Mouse (Mus musculus): ENCODE measurements around the gene Kri1. TPM values are rescaled to one million over a fixed set of nuclear protein-coding genes. Genes with fewer than 3 reads are reported as not detected.
"Not testable (repeated sequence)": the region's sequence is repeated elsewhere in the genome, so short reads cannot be mapped to it uniquely, and the experiment has no call there.

Kri1 gene
- polyA plus RNA-seq, 1 experiment from 2014 or later: 7.2 TPM

DNA sequence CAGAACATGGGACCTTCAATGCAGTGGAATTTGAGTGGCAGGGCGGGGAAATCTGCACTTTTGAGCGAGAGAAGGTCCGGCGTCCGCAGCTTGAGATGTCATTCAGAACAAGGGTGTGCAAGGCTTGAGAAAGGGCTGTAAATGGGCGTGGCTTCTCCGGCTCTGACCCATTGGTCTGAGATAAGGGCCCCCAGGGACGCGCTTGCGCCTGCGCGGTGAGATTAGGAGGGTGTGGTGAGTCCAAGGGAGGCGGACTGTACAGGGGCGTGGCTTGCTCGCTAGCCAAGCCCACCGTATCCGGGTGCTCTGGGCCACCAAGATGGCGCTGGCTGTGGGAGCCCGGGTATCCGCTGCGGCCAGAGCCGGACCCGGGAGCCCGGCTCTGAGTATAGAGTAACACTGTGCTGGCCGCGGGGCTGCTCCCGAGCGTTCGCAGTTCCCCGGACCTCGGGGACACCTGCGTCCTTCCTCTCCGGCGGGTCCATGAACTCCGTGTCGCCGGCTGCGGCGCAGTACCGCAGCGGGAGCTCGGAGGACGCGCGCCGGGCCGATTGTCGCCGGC lies 22.7 kb downstream of the Kri1 start, which contains the start of gene Atg4d:
Gene Atg4d (plus strand): TSS at position 294 of the 562 bp plus-strand sequence.
- H3K4me3 ChIP-seq (ENCODE audit: low read depth, low read length): peak within 1 kb of the TSS; percentile 95
- H3K9me3 ChIP-seq (ENCODE audit: control insufficient read depth): no peaks in the 10 kb centered on the region
- peak within 1 kb of the TSS; percentile 88 for H3K27ac ChIP-seq (ENCODE audit: low read depth, low read length)
- H3K4me2 ChIP-seq (replicated peaks; ENCODE audit: low read depth): peak within 1 kb of the TSS; percentile 74
- peaks cover 14% of the 10 kb centered on the region; the same call in 1 of the 2 replicates for H3K4me1 ChIP-seq (replicated peaks; ENCODE audit: control insufficient read depth, insufficient read depth, low read length)
- ATAC-seq: peak; percentile 96
- H3K9ac ChIP-seq (ENCODE audit: low read depth, low read length): peak within 1 kb of the TSS; percentile 93
- under 1% methylated on average over 49 of the region's 49 CpGs for WGBS
- H3K27me3 ChIP-seq (replicated peaks; ENCODE audit: control insufficient read depth, insufficient read depth, low read length): no peaks in the 10 kb centered on the region
- H3K36me3 ChIP-seq (ENCODE audit: control insufficient read depth, insufficient read depth): peaks cover 20% of the 10 kb centered on the region
- no peak for TF ChIP-seq CTCF (IDR thresholded peaks at IDR 0.05; ENCODE audit: low read depth)

DNA sequence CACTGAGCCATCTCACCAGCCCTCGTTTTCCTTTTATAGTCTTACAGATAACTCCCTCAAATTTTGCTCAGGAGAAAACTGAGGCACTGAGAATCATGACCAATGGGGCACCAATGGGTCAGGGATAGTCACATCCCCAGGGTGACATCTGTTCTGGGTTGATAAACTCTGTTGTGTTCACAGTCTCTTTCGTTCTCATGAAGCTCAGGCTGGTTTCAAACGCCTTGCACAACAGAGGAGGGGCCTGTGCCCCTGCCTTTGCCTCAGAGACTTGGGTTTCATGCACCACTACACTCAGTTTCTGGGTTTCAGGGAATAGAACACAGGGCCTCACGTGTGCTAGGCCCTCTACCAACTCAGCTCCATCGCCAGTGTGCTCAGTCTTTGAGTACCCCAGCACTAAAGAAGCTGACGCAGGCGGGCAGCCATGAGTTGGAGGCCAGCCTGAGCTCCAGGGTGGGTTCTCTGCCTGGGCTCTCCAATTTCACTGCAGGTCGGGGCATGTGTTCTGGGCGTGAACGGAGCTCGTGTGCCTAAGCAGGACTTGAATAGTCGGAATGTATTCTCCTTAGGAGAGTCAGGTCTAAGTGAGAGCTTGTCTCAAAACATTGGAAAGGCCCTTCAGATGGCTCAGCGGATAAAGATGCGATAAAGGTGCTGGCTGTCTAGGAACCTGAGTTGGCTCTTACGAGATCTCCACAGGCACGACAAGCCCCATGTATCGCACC lies 23.3 kb downstream of the Kri1 start:
- H3K4me3 ChIP-seq (ENCODE audit: low read depth, low read length): peak overlapping the region; percentile 95
- no peak; the same call in 1 of the 2 replicates for ATAC-seq
- peak overlapping the region; percentile 50; the same call in 1 of the 2 replicates for H3K27ac ChIP-seq (ENCODE audit: low read depth, low read length)
- no peak for TF ChIP-seq CTCF (IDR thresholded peaks at IDR 0.05; ENCODE audit: low read depth)
- no peaks in the 10 kb centered on the region for H3K27me3 ChIP-seq (replicated peaks; ENCODE audit: control insufficient read depth, insufficient read depth, low read length)
- peak overlapping the region; percentile 74 for H3K4me2 ChIP-seq (replicated peaks; ENCODE audit: low read depth)
- peaks cover 14% of the 10 kb centered on the region; the same call in 1 of the 2 replicates for H3K4me1 ChIP-seq (replicated peaks; ENCODE audit: control insufficient read depth, insufficient read depth, low read length)
- no peaks in the 10 kb centered on the region for H3K9me3 ChIP-seq (ENCODE audit: control insufficient read depth)
- 18% methylated on average over 17 of the region's 17 CpGs for WGBS
- peak overlapping the region; percentile 93; the same call in 1 of the 2 replicates for H3K9ac ChIP-seq (ENCODE audit: low read depth, low read length)
- H3K36me3 ChIP-seq (ENCODE audit: control insufficient read depth, insufficient read depth): peaks cover 15% of the 10 kb centered on the region

DNA sequence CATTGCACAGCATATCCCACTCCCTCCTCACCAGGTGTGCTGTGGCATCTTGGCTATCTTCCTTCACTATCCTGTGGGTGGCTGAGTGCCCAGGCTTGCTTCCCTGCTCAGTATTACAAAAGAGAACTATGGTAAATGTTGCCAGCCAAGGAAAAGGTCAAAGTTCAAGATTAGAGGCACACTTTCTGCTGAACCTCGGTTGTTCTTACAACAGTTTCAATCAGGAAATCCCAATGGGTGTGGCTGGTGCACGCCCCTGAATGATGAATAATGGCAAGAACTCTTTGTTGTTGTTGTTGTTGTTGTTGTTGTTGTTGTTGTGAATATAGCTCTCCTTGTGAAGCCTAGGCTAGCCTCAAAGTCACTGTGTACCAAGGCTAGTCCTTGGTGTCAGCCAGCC lies 25.9 kb downstream of the Kri1 start:
- 28% methylated on average over 2 of the region's 2 CpGs for whole genome bisulfite sequencing
- TF ChIP-seq CTCF (IDR thresholded peaks at IDR 0.05; ENCODE audit: low read depth): no peak
- Histone ChIP-seq H3K27me3 (replicated peaks; ENCODE audit: control insufficient read depth, insufficient read depth, low read length) (no peaks in the 10 kb centered on the region), H3K9ac (ENCODE audit: low read depth, low read length) (no peak overlapping the region), H3K27ac (ENCODE audit: low read depth, low read length) (peak overlapping the region; percentile 50; the same call in 1 of the 2 replicates), H3K9me3 (ENCODE audit: control insufficient read depth) (no peaks in the 10 kb centered on the region), H3K4me2 (replicated peaks; ENCODE audit: low read depth) (no peak overlapping the region), H3K4me1 (replicated peaks; ENCODE audit: control insufficient read depth, insufficient read depth, low read length) (peaks cover 13% of the 10 kb centered on the region; the same call in 1 of the 2 replicates), H3K36me3 (ENCODE audit: control insufficient read depth, insufficient read depth) (no peaks in the 10 kb centered on the region), H3K4me3 (ENCODE audit: low read depth, low read length) (no peak overlapping the region)
- no peak for ATAC-seq

DNA sequence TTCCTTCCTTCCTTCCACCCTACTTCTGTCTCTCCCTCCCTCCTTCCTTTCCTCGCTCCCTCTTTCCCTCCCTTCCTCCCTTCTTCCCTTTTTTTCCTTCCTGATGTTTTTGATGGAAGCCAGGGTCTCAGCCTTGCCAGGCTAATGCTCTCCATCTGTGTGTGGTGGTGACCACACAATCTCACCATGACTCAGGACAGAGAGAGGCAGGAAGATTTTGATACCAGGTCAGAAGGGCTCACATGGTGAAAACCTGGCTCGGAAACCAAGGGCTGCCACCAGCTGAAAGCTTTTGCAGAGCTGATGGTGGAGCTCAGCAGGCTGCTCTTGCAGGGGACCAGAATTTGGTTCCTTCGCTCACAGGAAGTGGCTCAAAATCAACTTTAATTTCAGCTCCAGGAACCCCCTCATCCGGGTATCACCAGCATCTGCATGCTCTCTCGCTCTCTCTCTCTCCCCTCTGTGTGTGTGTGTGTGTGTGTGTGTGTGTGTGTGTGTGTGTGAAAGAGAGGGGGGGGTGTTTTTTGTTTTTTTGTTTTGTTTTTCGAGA lies 27.2 kb downstream of the Kri1 start:
- no peak overlapping the region for H3K4me2 ChIP-seq (replicated peaks; ENCODE audit: low read depth)
- no peak overlapping the region for H3K9ac ChIP-seq (ENCODE audit: low read depth, low read length)
- H3K27ac ChIP-seq (ENCODE audit: low read depth, low read length): no peak overlapping the region
- no peak for TF ChIP-seq CTCF (IDR thresholded peaks at IDR 0.05; ENCODE audit: low read depth)
- no peaks in the 10 kb centered on the region for H3K9me3 ChIP-seq (ENCODE audit: control insufficient read depth)
- 86% methylated on average over 6 of the region's 6 CpGs for WGBS
- no peaks in the 10 kb centered on the region for H3K27me3 ChIP-seq (replicated peaks; ENCODE audit: control insufficient read depth, insufficient read depth, low read length)
- peaks cover 10% of the 10 kb centered on the region; the same call in 1 of the 2 replicates for H3K4me1 ChIP-seq (replicated peaks; ENCODE audit: control insufficient read depth, insufficient read depth, low read length)
- no peaks in the 10 kb centered on the region for H3K36me3 ChIP-seq (ENCODE audit: control insufficient read depth, insufficient read depth)
- H3K4me3 ChIP-seq (ENCODE audit: low read depth, low read length): no peak overlapping the region
- ATAC-seq: no peak

DNA sequence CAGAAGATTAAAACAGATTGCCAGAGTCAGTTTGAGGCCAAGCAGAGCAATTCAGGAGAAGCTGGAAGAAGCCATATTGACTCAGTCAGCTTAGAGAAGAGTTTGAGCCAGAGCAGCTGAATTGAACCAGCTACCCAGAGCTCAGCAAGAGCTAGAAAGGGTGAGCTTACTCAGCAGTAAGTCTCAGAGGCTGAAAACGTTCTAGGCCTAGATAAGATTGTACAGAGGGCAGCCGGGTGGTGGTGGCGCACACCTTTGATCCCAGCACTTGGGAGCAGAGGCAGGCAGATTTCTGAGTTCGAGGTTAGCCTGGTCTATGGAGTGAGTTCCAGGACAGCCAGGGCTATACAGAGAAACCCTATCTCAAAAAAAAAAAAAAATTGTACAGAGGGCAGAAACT lies 31.4 kb downstream of the Kri1 start:
- H3K4me2 ChIP-seq (replicated peaks; ENCODE audit: low read depth); H3K4me3 ChIP-seq (ENCODE audit: low read depth, low read length); H3K27ac ChIP-seq (ENCODE audit: low read depth, low read length); H3K9me3 ChIP-seq (ENCODE audit: control insufficient read depth); H3K27me3 ChIP-seq (replicated peaks; ENCODE audit: control insufficient read depth, insufficient read depth, low read length); ATAC-seq; H3K36me3 ChIP-seq (ENCODE audit: control insufficient read depth, insufficient read depth); H3K4me1 ChIP-seq (replicated peaks; ENCODE audit: control insufficient read depth, insufficient read depth, low read length); H3K9ac ChIP-seq (ENCODE audit: low read depth, low read length): not testable (repeated sequence)
- WGBS: 68% methylated on average over 4 of the region's 4 CpGs

DNA sequence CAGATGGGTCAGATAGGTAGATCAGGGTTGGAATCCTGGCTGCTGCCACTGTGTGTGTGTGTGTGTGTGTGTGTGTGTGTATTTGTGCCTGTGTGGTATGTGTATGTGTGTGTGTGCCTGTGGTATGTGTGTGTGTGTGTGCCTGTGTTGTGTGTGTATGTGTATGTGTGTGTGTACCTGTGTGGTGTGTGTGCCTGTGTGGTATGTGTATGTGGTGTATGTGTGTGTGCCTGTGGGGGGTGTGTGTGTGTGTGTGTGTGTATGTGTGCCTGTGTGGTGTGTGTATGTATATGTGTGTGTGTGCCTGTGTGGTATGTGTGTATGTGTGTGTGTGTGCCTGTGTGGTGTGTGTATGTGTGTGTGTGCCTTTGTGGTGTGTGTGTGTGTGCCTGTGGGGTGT lies 33.1 kb downstream of the Kri1 start:
- H3K27me3 ChIP-seq (replicated peaks; ENCODE audit: control insufficient read depth, insufficient read depth, low read length): peaks cover 19% of the 10 kb centered on the region
- H3K4me1 ChIP-seq (replicated peaks; ENCODE audit: control insufficient read depth, insufficient read depth, low read length): no peaks in the 10 kb centered on the region
- H3K36me3 ChIP-seq (ENCODE audit: control insufficient read depth, insufficient read depth): no peaks in the 10 kb centered on the region
- H3K27ac ChIP-seq (ENCODE audit: low read depth, low read length): no peak overlapping the region
- TF ChIP-seq CTCF (IDR thresholded peaks at IDR 0.05; ENCODE audit: low read depth): no peak
- no peak overlapping the region for H3K4me2 ChIP-seq (replicated peaks; ENCODE audit: low read depth)
- no peaks in the 10 kb centered on the region for H3K9me3 ChIP-seq (ENCODE audit: control insufficient read depth)
- no peak for ATAC-seq
- no peak overlapping the region for H3K4me3 ChIP-seq (ENCODE audit: low read depth, low read length)
- no peak overlapping the region for H3K9ac ChIP-seq (ENCODE audit: low read depth, low read length)

All from intestine, postnatal 0 days (tissue).